Mouse (Mus musculus): Measurements from ENCODE around the gene Erfe. TPM values are rescaled to one million over a fixed set of nuclear protein-coding genes. Genes with fewer than 3 reads are reported as not detected.

The Erfe gene
- polyA plus RNA-seq, 1 experiment from 2014 or later: 0.06 TPM

- H3K4me2 ChIP-seq: no peak within 1 kb of the TSS
- WGBS: 64% methylated on average over 4 of the region's 4 CpGs
- H3K27me3 ChIP-seq (replicated peaks): peaks cover 10% of the 10 kb centered on the region
- no peak within 1 kb of the TSS for H3K27ac ChIP-seq (replicated peaks)
- no peaks in the 10 kb centered on the region for H3K9me3 ChIP-seq (replicated peaks)
- H3K4me1 ChIP-seq: no peaks in the 10 kb centered on the region
- ATAC-seq (ENCODE audit: low FRiP score): no peak
- H3K4me3 ChIP-seq (replicated peaks): no peak within 1 kb of the TSS
- H3K36me3 ChIP-seq: no peaks in the 10 kb centered on the region
- no peak within 1 kb of the TSS for H3K9ac ChIP-seq (replicated peaks)
These were observed 15.4 kb upstream of the Erfe start, which contains the start of gene Klhl30 for GRCm38 (mm10) chr1:91350841-91351240. Gene Klhl30 (plus strand): TSS chr1:91351016.

- Histone ChIP-seq H3K4me3 (replicated peaks) (no peak overlapping the region), H3K4me2 (no peak overlapping the region), H3K27ac (replicated peaks) (no peak overlapping the region), H3K4me1 (no peaks in the 10 kb centered on the region), H3K36me3 (no peaks in the 10 kb centered on the region), H3K9ac (replicated peaks) (no peak overlapping the region), H3K9me3 (replicated peaks) (no peaks in the 10 kb centered on the region), H3K27me3 (replicated peaks) (peaks cover 6% of the 10 kb centered on the region)
- WGBS: 70% methylated on average over 3 of the region's 3 CpGs
- no peak for ATAC-seq (ENCODE audit: low FRiP score)
These were observed 15.0 kb upstream of the Erfe start for GRCm38 (mm10) chr1:91351249-91351648.

GRCm38 (mm10) chr1:91352277-91352676 lies 14.0 kb upstream of the Erfe start:
- Histone ChIP-seq H3K36me3 (no peaks in the 10 kb centered on the region), H3K9me3 (replicated peaks) (no peaks in the 10 kb centered on the region), H3K27me3 (replicated peaks) (no peaks in the 10 kb centered on the region), H3K27ac (replicated peaks) (no peak overlapping the region), H3K4me2 (no peak overlapping the region), H3K4me3 (replicated peaks) (no peak overlapping the region), H3K4me1 (no peaks in the 10 kb centered on the region), H3K9ac (replicated peaks) (no peak overlapping the region)
- WGBS: 93% methylated on average over 2 of the region's 2 CpGs
- no peak for ATAC-seq (ENCODE audit: low FRiP score)

- ATAC-seq (ENCODE audit: low FRiP score): no peak
- no peaks in the 10 kb centered on the region for H3K9me3 ChIP-seq (replicated peaks)
- H3K4me3 ChIP-seq (replicated peaks): no peak overlapping the region
- no peak overlapping the region for H3K4me2 ChIP-seq
- H3K27ac ChIP-seq (replicated peaks): no peak overlapping the region
- H3K9ac ChIP-seq (replicated peaks): no peak overlapping the region
- WGBS: 86% methylated on average over 11 of the region's 11 CpGs
- no peaks in the 10 kb centered on the region for H3K27me3 ChIP-seq (replicated peaks)
- no peaks in the 10 kb centered on the region for H3K4me1 ChIP-seq
- no peaks in the 10 kb centered on the region for H3K36me3 ChIP-seq
These were observed 10.1 kb upstream of the Erfe start for GRCm38 (mm10) chr1:91356105-91356504.

- H3K4me2 ChIP-seq: no peak overlapping the region
- H3K36me3 ChIP-seq: no peaks in the 10 kb centered on the region
- ATAC-seq (ENCODE audit: low FRiP score): no peak
- no peak overlapping the region for H3K27ac ChIP-seq (replicated peaks)
- no peak overlapping the region for H3K9ac ChIP-seq (replicated peaks)
- H3K4me1 ChIP-seq: peaks cover 10% of the 10 kb centered on the region
- 82% methylated on average over 5 of the region's 5 CpGs for WGBS
- H3K27me3 ChIP-seq (replicated peaks): peaks cover 16% of the 10 kb centered on the region
- no peaks in the 10 kb centered on the region for H3K9me3 ChIP-seq (replicated peaks)
- no peak overlapping the region for H3K4me3 ChIP-seq (replicated peaks)
These were observed 4.1 kb upstream of the Erfe start for GRCm38 (mm10) chr1:91362113-91362512.

GRCm38 (mm10) chr1:91364822-91365644 lies 1.2 kb upstream of the Erfe start:
- ATAC-seq (ENCODE audit: low FRiP score): no peak
- peaks cover 22% of the 10 kb centered on the region for H3K27me3 ChIP-seq (replicated peaks)
- no peak overlapping the region for H3K9ac ChIP-seq (replicated peaks)
- peaks cover 10% of the 10 kb centered on the region for H3K4me1 ChIP-seq
- H3K36me3 ChIP-seq: no peaks in the 10 kb centered on the region
- no peak overlapping the region for H3K4me2 ChIP-seq
- H3K9me3 ChIP-seq (replicated peaks): no peaks in the 10 kb centered on the region
- WGBS: 95% methylated on average over 16 of the region's 16 CpGs
- no peak overlapping the region for H3K4me3 ChIP-seq (replicated peaks)
- no peak overlapping the region for H3K27ac ChIP-seq (replicated peaks)

- 32% methylated on average over 8 of the region's 8 CpGs for WGBS
- no peak overlapping the region for H3K27ac ChIP-seq (replicated peaks)
- peak overlapping the region; percentile 36 for H3K4me3 ChIP-seq (replicated peaks)
- no peaks in the 10 kb centered on the region for H3K9me3 ChIP-seq (replicated peaks)
- peak overlapping the region; percentile 65 for H3K4me2 ChIP-seq
- H3K36me3 ChIP-seq: peaks cover 3% of the 10 kb centered on the region; the same call in 1 of the 2 replicates
- H3K9ac ChIP-seq (replicated peaks): no peak overlapping the region
- ATAC-seq (ENCODE audit: low FRiP score): no peak
- peaks cover 10% of the 10 kb centered on the region for H3K4me1 ChIP-seq
- H3K27me3 ChIP-seq (replicated peaks): peaks cover 22% of the 10 kb centered on the region
These were observed 415 bp upstream of the Erfe start for GRCm38 (mm10) chr1:91365816-91366214.

- H3K4me2 ChIP-seq: no peak overlapping the region
- peaks cover 22% of the 10 kb centered on the region for H3K27me3 ChIP-seq (replicated peaks)
- peaks cover 10% of the 10 kb centered on the region for H3K4me1 ChIP-seq
- H3K27ac ChIP-seq (replicated peaks): no peak overlapping the region
- H3K9ac ChIP-seq (replicated peaks): no peak overlapping the region
- H3K36me3 ChIP-seq: peaks cover 18% of the 10 kb centered on the region
- WGBS: 98% methylated on average over 3 of the region's 3 CpGs
- no peak for ATAC-seq (ENCODE audit: low FRiP score)
- no peak overlapping the region for H3K4me3 ChIP-seq (replicated peaks)
- H3K9me3 ChIP-seq (replicated peaks): no peaks in the 10 kb centered on the region
These were observed 1.1 kb downstream of the Erfe start for GRCm38 (mm10) chr1:91367295-91367694.

GRCm38 (mm10) chr1:91369408-91369807 lies 3.2 kb downstream of the Erfe start:
- Histone ChIP-seq H3K4me3 (replicated peaks) (no peak overlapping the region), H3K9ac (replicated peaks) (no peak overlapping the region), H3K4me2 (no peak overlapping the region), H3K27me3 (replicated peaks) (peaks cover 22% of the 10 kb centered on the region), H3K4me1 (peaks cover 10% of the 10 kb centered on the region), H3K9me3 (replicated peaks) (no peaks in the 10 kb centered on the region), H3K27ac (replicated peaks) (no peak overlapping the region), H3K36me3 (peaks cover 38% of the 10 kb centered on the region)
- 66% methylated on average over 4 of the region's 4 CpGs for WGBS
- no peak for ATAC-seq (ENCODE audit: low FRiP score)

- Histone ChIP-seq H3K9me3 (replicated peaks) (no peaks in the 10 kb centered on the region), H3K4me1 (peaks cover 10% of the 10 kb centered on the region), H3K36me3 (peaks cover 44% of the 10 kb centered on the region), H3K27me3 (replicated peaks) (peaks cover 22% of the 10 kb centered on the region), H3K4me3 (replicated peaks) (no peak overlapping the region), H3K4me2 (no peak overlapping the region), H3K9ac (replicated peaks) (no peak overlapping the region), H3K27ac (replicated peaks) (no peak overlapping the region)
- 84% methylated on average over 23 of the region's 23 CpGs for WGBS
- ATAC-seq (ENCODE audit: low FRiP score): no peak; the same call in 1 of the 2 replicates
These were observed 3.8 kb downstream of the Erfe start for GRCm38 (mm10) chr1:91370055-91370454.

GRCm38 (mm10) chr1:91373414-91373835 lies 7.2 kb downstream of the Erfe start:
- Histone ChIP-seq H3K4me2 (no peak overlapping the region), H3K4me1 (no peaks in the 10 kb centered on the region), H3K27ac (replicated peaks) (no peak overlapping the region), H3K36me3 (peaks cover 78% of the 10 kb centered on the region), H3K27me3 (replicated peaks) (no peaks in the 10 kb centered on the region), H3K9ac (replicated peaks) (no peak overlapping the region), H3K4me3 (replicated peaks) (no peak overlapping the region), H3K9me3 (replicated peaks) (no peaks in the 10 kb centered on the region)
- ATAC-seq (ENCODE audit: low FRiP score): no peak
- WGBS: 93% methylated on average over 6 of the region's 6 CpGs

- H3K9me3 ChIP-seq (replicated peaks): no peaks in the 10 kb centered on the region
- H3K27me3 ChIP-seq (replicated peaks): no peaks in the 10 kb centered on the region
- H3K27ac ChIP-seq (replicated peaks): no peak overlapping the region
- 68% methylated on average over 7 of the region's 7 CpGs for WGBS
- H3K4me2 ChIP-seq: no peak overlapping the region
- no peak for ATAC-seq (ENCODE audit: low FRiP score)
- peaks cover 93% of the 10 kb centered on the region for H3K36me3 ChIP-seq
- no peak overlapping the region for H3K4me3 ChIP-seq (replicated peaks)
- H3K4me1 ChIP-seq: no peaks in the 10 kb centered on the region
- H3K9ac ChIP-seq (replicated peaks): no peak overlapping the region
These were observed 14.3 kb downstream of the Erfe start for GRCm38 (mm10) chr1:91380453-91381090.

Measured in neural tube, embryonic 15.5 days (tissue).